8 mouse cellular contexts compared by ENCODE assay signal in the genomic region with DNA sequence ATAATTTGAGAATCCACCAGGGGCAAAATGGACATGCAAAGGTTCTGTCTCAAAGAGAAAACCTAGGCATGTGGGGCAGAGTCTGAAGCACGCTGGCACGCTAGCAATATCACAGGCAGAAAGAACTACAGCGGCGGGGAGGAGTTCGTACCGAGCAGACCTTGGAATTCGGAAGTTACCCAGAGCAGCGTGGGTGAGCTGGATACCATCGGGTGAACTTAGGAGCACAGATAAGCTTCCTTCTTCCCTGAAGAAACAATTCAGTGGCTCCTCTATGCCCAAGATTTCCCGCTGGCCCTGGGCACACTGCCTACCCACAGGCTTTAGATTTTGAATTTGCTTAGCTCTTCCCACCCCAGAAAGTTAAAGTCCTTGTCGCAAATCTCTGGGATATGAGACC.
DNase-seq lines count a peak whose midpoint lies in the region; ATAC-seq and TF ChIP-seq lines count a peak whose summit lies in the region.

No protein-coding gene starts in this region.

- H3K27ac ChIP-seq in heart, embryonic 11.5 days (ENCODE audit: low read depth, low read length): no peak overlapping the region
- no peak overlapping the region for H3K27ac ChIP-seq in heart, embryonic 15.5 days
- no peak overlapping the region for H3K27ac ChIP-seq in lung, embryonic 16.5 days (ENCODE audit: low read length)

- H3K9ac ChIP-seq in heart, embryonic 11.5 days (ENCODE audit: low read depth, low read length): peak overlapping the region; percentile 43; the same call in 1 of the 2 replicates
- H3K9ac ChIP-seq in heart, embryonic 15.5 days: 0 out of 2 replicates have a peak overlapping the region, but pooled peaks have one; percentile 36
- peak overlapping the region; percentile 24 for H3K9ac ChIP-seq in lung, embryonic 16.5 days (ENCODE audit: low read length)

- H3K4me3 ChIP-seq in heart, embryonic 11.5 days (ENCODE audit: low read depth, low read length): peak overlapping the region; percentile 21
- H3K4me3 ChIP-seq in heart, embryonic 15.5 days: peak overlapping the region; percentile 37
- H3K4me3 ChIP-seq in lung, embryonic 16.5 days (ENCODE audit: low read length): peak overlapping the region; percentile 28

- TF ChIP-seq POLR2A in brain, embryonic 14.5 days (IDR thresholded peaks at IDR 0.05; ENCODE audit: borderline replicate concordance, extremely low read depth, insufficient read depth, insufficient read length, poor library complexity, severe bottlenecking): no peak

- H3K36me3 ChIP-seq in heart, embryonic 11.5 days (ENCODE audit: control insufficient read depth, insufficient read depth, low read length): no peaks in the 10 kb centered on the region
- H3K36me3 ChIP-seq in heart, embryonic 15.5 days: no peaks in the 10 kb centered on the region
- no peaks in the 10 kb centered on the region for H3K36me3 ChIP-seq in lung, embryonic 16.5 days (ENCODE audit: control insufficient read depth, insufficient read depth, low read length)

- H3K27me3 ChIP-seq in heart, embryonic 11.5 days (ENCODE audit: control insufficient read depth, insufficient read depth, low read length): no peaks in the 10 kb centered on the region
- no peaks in the 10 kb centered on the region for H3K27me3 ChIP-seq in heart, embryonic 15.5 days
- H3K27me3 ChIP-seq in lung, embryonic 16.5 days (ENCODE audit: control insufficient read depth, insufficient read depth, low read depth, low read length): no peaks in the 10 kb centered on the region

- H3K4me2 ChIP-seq in heart, embryonic 11.5 days: peak overlapping the region; percentile 61
- peak overlapping the region; percentile 56 for H3K4me2 ChIP-seq in heart, embryonic 15.5 days
- H3K4me2 ChIP-seq in lung, embryonic 16.5 days (ENCODE audit: low read depth, low read length): peak overlapping the region; percentile 53

- no peaks in the 10 kb centered on the region for H3K9me3 ChIP-seq in heart, embryonic 11.5 days (replicated peaks; ENCODE audit: control insufficient read depth, low read length)
- H3K9me3 ChIP-seq in heart, embryonic 15.5 days (replicated peaks): no peaks in the 10 kb centered on the region
- no peaks in the 10 kb centered on the region for H3K9me3 ChIP-seq in lung, embryonic 16.5 days (ENCODE audit: control insufficient read depth, low read length)

- no peaks in the 10 kb centered on the region for H3K4me1 ChIP-seq in heart, embryonic 11.5 days (ENCODE audit: control insufficient read depth, insufficient read depth, low read length)
- 0 out of 2 replicates have a peak, but pooled peaks cover 2% of the 10 kb centered on the region for H3K4me1 ChIP-seq in heart, embryonic 15.5 days (replicated peaks)
- no peaks in the 10 kb centered on the region for H3K4me1 ChIP-seq in lung, embryonic 16.5 days (replicated peaks; ENCODE audit: control insufficient read depth, insufficient read depth, low read length)

- WGBS in heart, embryonic 11.5 days (ENCODE audit: insufficient replicate concordance): 25% methylated on average over 11 of the region's 11 CpGs
- WGBS in heart, embryonic 15.5 days: 24% methylated on average over 11 of the region's 11 CpGs
- WGBS in lung, embryonic 16.5 days: 31% methylated on average over 11 of the region's 11 CpGs

- intact Hi-C loops in left cerebral cortex, postnatal 10 days (cut with DNase I): no loop called here

- no peak for TF ChIP-seq CTCF in brain, embryonic 14.5 days (IDR thresholded peaks at IDR 0.05; ENCODE audit: borderline replicate concordance, extremely low read depth, insufficient read depth, insufficient read length)

- no peak for ATAC-seq in heart, embryonic 11.5 days (replicated peaks; ENCODE audit: insufficient number of reproducible peaks, low FRiP score, low TSS enrichment)
- ATAC-seq in heart, embryonic 15.5 days (replicated peaks; ENCODE audit: insufficient number of reproducible peaks, insufficient read depth, low FRiP score, low read depth): no peak
- ATAC-seq in lung, embryonic 16.5 days (ENCODE audit: low read depth): no peak

- DNase-seq in heart, adult 9 months (ENCODE audit: low spot score in 2 of 2): no peak
- DNase-seq in brain, embryonic 14.5 days (ENCODE audit: low read depth): peak; percentile 13
- no peak for DNase-seq in left cerebral cortex, postnatal 10 days (ENCODE audit: extremely low spot score in 1 of 2, low spot score in 2 of 2)
- no peak for DNase-seq in thymus, postnatal 4 days
- DNase-seq in right cerebral cortex, adult 2 months (ENCODE audit: low spot score in 2 of 2): no peak
